Mouse (Mus musculus) embryonic fibroblast, embryonic 13.5 days (primary cell): Measurements from ENCODE around the gene Dnase1. TPM values are rescaled to one million over a fixed set of nuclear protein-coding genes. Genes with fewer than 3 reads are reported as not detected.
"Not testable (repeated sequence)": the region's sequence is repeated elsewhere in the genome, so short reads cannot be mapped to it uniquely, and the experiment has no call there.

ENCODE experiments used
- H3K27ac ChIP-seq: 2 replicates; pipeline ENCODE4 v1.5.1; 2012; ENCODE audit warnings: low read length, control low read depth, inconsistent platforms; ENCODE audit not compliant: insufficient read depth
- H3K4me1 ChIP-seq: 2 replicates; pipeline ENCODE4 v1.6.1; 2011; ENCODE audit warnings: low read length; ENCODE audit not compliant: control insufficient read depth, insufficient read depth
- H3K4me3 ChIP-seq: 2 replicates; pipeline ENCODE4 v1.5.1; 2011; ENCODE audit warnings: mild to moderate bottlenecking, control low read depth, low read length; ENCODE audit not compliant: insufficient read depth
- CTCF ChIP-seq: IDR thresholded peaks from 2 replicates; pipeline ENCODE4 v1.5.1; 2011; ENCODE audit warnings: mild to moderate bottlenecking, control low read depth, low read length, moderate library complexity, borderline replicate concordance; ENCODE audit not compliant: insufficient read depth
- POLR2A ChIP-seq: IDR thresholded peaks from 2 replicates; pipeline ENCODE4 v1.6.1; 2011; ENCODE audit warnings: low read depth, mild to moderate bottlenecking, control low read depth, low read length, moderate library complexity
- polyA plus RNA-seq: library from polyadenylated mRNA; stranded (reverse); fragments of >200 nt; gene quantifications from 2 replicates; pipeline ENCODE4 v1.2.4, GENCODE M21; 2011; ENCODE audit warnings: low read depth; ENCODE audit not compliant: missing spikeins, insufficient read length

Dnase1 gene
- polyA plus RNA-seq, 1 experiment, result not detected

GRCm38 (mm10) chr16:4045524-4045923 is 8.8 kb downstream of the Dnase1 start:
- TF ChIP-seq CTCF, result no peak
- no peak overlapping the region for H3K27ac ChIP-seq
- H3K4me1 ChIP-seq, result no peaks in the 10 kb centered on the region
- no peak overlapping the region for H3K4me3 ChIP-seq

GRCm38 (mm10) chr16:4052601-4053000 is 15.9 kb downstream of the Dnase1 start:
- Histone ChIP-seq H3K4me3 (no peak overlapping the region), H3K27ac (no peak overlapping the region), H3K4me1 (no peaks in the 10 kb centered on the region)
- TF ChIP-seq CTCF (no peak), POLR2A (no peak)

- Histone ChIP-seq H3K4me3 (no peak overlapping the region), H3K4me1 (no peaks in the 10 kb centered on the region), H3K27ac (no peak overlapping the region)
- no peak for TF ChIP-seq CTCF
- TF ChIP-seq POLR2A, result no peak
Observed at GRCm38 (mm10) chr16:4053811-4054210, 17.1 kb downstream of the Dnase1 start.

- TF ChIP-seq CTCF (no peak), POLR2A (no peak)
- H3K27ac ChIP-seq, result no peak overlapping the region
- no peak overlapping the region for H3K4me3 ChIP-seq
- H3K4me1 ChIP-seq, result no peaks in the 10 kb centered on the region
Observed at GRCm38 (mm10) chr16:4064945-4065344, 28.2 kb downstream of the Dnase1 start.

GRCm38 (mm10) chr16:4068588-4068987 is 31.8 kb downstream of the Dnase1 start:
- H3K4me1 ChIP-seq, result no peaks in the 10 kb centered on the region
- H3K4me3 ChIP-seq, result no peak overlapping the region
- TF ChIP-seq CTCF (peak; percentile 68; the same call in 1 of the 2 replicates), POLR2A (no peak)
- H3K27ac ChIP-seq, result no peak overlapping the region

- no peak overlapping the region for H3K27ac ChIP-seq
- H3K4me3 ChIP-seq, result no peak overlapping the region
- no peak for TF ChIP-seq CTCF
- no peak for TF ChIP-seq POLR2A
- H3K4me1 ChIP-seq, result peaks cover 7% of the 10 kb centered on the region
Observed at GRCm38 (mm10) chr16:4074297-4074696, 37.6 kb downstream of the Dnase1 start.

GRCm38 (mm10) chr16:4074836-4075235 is 38.1 kb downstream of the Dnase1 start:
- H3K27ac ChIP-seq, result no peak overlapping the region
- H3K4me1 ChIP-seq, result peaks cover 7% of the 10 kb centered on the region
- no peak for TF ChIP-seq POLR2A
- TF ChIP-seq CTCF, result no peak
- H3K4me3 ChIP-seq, result no peak overlapping the region

GRCm38 (mm10) chr16:4077384-4078061 is 40.8 kb downstream of the Dnase1 start, which contains the start of gene Trap1:
TSS of gene Trap1 (minus strand) at chr16:4077827.
- H3K27ac ChIP-seq, result peak within 1 kb of the TSS; percentile 80
- TF ChIP-seq CTCF (no peak), POLR2A (peak; percentile 86)
- H3K4me3 ChIP-seq, result peak within 1 kb of the TSS; percentile 92
- H3K4me1 ChIP-seq, result peaks cover 7% of the 10 kb centered on the region

GRCm38 (mm10) chr16:4078302-4078701 is 41.6 kb downstream of the Dnase1 start:
- not testable (repeated sequence) for H3K4me3 ChIP-seq, H3K27ac ChIP-seq, H3K4me1 ChIP-seq

GRCm38 (mm10) chr16:4079656-4080055 is 42.9 kb downstream of the Dnase1 start:
- peaks cover 7% of the 10 kb centered on the region for H3K4me1 ChIP-seq
- no peak overlapping the region for H3K27ac ChIP-seq
- no peak overlapping the region for H3K4me3 ChIP-seq
- TF ChIP-seq POLR2A (no peak), CTCF (no peak)

- not testable (repeated sequence) for H3K27ac ChIP-seq, H3K4me3 ChIP-seq, H3K4me1 ChIP-seq
Observed at GRCm38 (mm10) chr16:4080419-4080818, 43.7 kb downstream of the Dnase1 start.
